Mouse (Mus musculus) ES-E14 (cell line): ENCODE measurements at regions not wholly inside any gene's neighbourhood (a gene's known extent, or its start where the extent isn't known, plus 50 kb on each side); places are given as distances from the start of the nearest gene placed in this dataset.
"Not testable (repeated sequence)": the region's sequence is repeated elsewhere in the genome, so short reads cannot be mapped to it uniquely, and the experiment has no call there.

ENCODE experiments used
- DNase-seq: peaks from one replicate; pipeline ENCODE4 v3.0.0-alpha.2; 2013; ENCODE audit warnings: low read depth, low spot score
- H3K27ac ChIP-seq: 2 replicates; pipeline ENCODE4 v1.5.1; 2012; ENCODE audit warnings: low read depth, mild to moderate bottlenecking, low read length, moderate library complexity, mixed read lengths; ENCODE audit not compliant: poor library complexity, insufficient read depth, severe bottlenecking
- H3K36me3 ChIP-seq: 2 replicates; pipeline ENCODE4 v1.6.1; 2012; ENCODE audit warnings: mild to moderate bottlenecking, low read length, moderate library complexity, mixed read lengths; ENCODE audit not compliant: control insufficient read depth, poor library complexity, insufficient read depth, severe bottlenecking
- H3K4me1 ChIP-seq, 2 experiments: fragments of 150-350 bp in 1 of 2; sonication (generic) in 1 of 2; 2 replicates each; pipeline ENCODE4 v1.6.1; 2012; ENCODE audit warnings: low read length in 2 of 2, mild to moderate bottlenecking in 1 of 2, mixed read lengths in 1 of 2; ENCODE audit not compliant: control insufficient read depth in 2 of 2, insufficient read depth in 2 of 2, poor library complexity in 1 of 2
- H3K4me3 ChIP-seq, 2 experiments: fragments of 150-350 bp in 1 of 2; sonication (generic) in 1 of 2; 2 replicates each; pipeline ENCODE4 v1.5.1; 2012; ENCODE audit warnings: low read length in 2 of 2, low read depth in 1 of 2, mild to moderate bottlenecking in 1 of 2, mixed read lengths in 1 of 2; ENCODE audit not compliant: insufficient read depth in 1 of 2, poor library complexity in 1 of 2, severe bottlenecking in 1 of 2
- H3K9ac ChIP-seq: 2 replicates; pipeline ENCODE4 v1.6.1; 2012; ENCODE audit warnings: low read depth, mild to moderate bottlenecking, low read length, mixed read lengths; ENCODE audit not compliant: poor library complexity, insufficient read depth, severe bottlenecking
- H3K9me3 ChIP-seq: fragments of 150-350 bp; sonication (generic); 2 replicates; pipeline ENCODE4 v1.6.1; 2012; ENCODE audit warnings: low read depth, mild to moderate bottlenecking, low read length; ENCODE audit not compliant: control insufficient read depth, insufficient read depth
- CHD2 ChIP-seq: IDR thresholded peaks from 2 replicates; pipeline ENCODE4 v1.6.1; 2014; ENCODE audit warnings: mild to moderate bottlenecking, low read depth, low read length, inconsistent platforms
- HCFC1 ChIP-seq: IDR thresholded peaks from 2 replicates; pipeline ENCODE4 v1.6.1; 2012; ENCODE audit warnings: low read length, inconsistent platforms, borderline replicate concordance; ENCODE audit not compliant: insufficient read depth
- MAFK ChIP-seq: IDR thresholded peaks from 2 replicates; pipeline ENCODE4 v1.6.1; 2014; ENCODE audit warnings: mild to moderate bottlenecking, low read depth, low read length, inconsistent platforms; ENCODE audit not compliant: insufficient read depth
- ZC3H11A ChIP-seq: IDR thresholded peaks from 2 replicates; pipeline ENCODE4 v1.6.1; 2012; ENCODE audit warnings: low read depth, mild to moderate bottlenecking, inconsistent platforms, low read length, borderline replicate concordance
- ZNF384 ChIP-seq: IDR thresholded peaks from 2 replicates; pipeline ENCODE4 v1.6.1; 2012; ENCODE audit warnings: low read depth, low read length, inconsistent platforms
- in situ Hi-C, 2 experiments: fragments of 600-800 bp; cut with MboI; formaldehyde crosslinking; loops; one replicate each; pipeline ENCODE4 v1.15.1; 2025; ENCODE audit warnings: low sequenced_read_pairs in 2 of 2, inconsistent platforms in 1 of 2; ENCODE audit not compliant: unreplicated experiment in 2 of 2

- no peaks in the 10 kb centered on the region for H3K4me1 ChIP-seq
- in situ Hi-C loops: no loop called here
- no peaks in the 10 kb centered on the region for H3K9me3 ChIP-seq
- TF ChIP-seq MAFK: no peak
- no peak for TF ChIP-seq ZC3H11A
- no peak for TF ChIP-seq CHD2
- TF ChIP-seq ZNF384: no peak
- no peak for TF ChIP-seq HCFC1
- no peaks in the 10 kb centered on the region for H3K36me3 ChIP-seq
- H3K27ac ChIP-seq: no peak overlapping the region
- no peak overlapping the region for H3K4me3 ChIP-seq
- DNase-seq: no peak
- H3K9ac ChIP-seq: no peak overlapping the region
Measured at GRCm38 (mm10) chr14:113838237-113838636, 523.8 kb downstream of the Tpm3-rs7 start.

DNA sequence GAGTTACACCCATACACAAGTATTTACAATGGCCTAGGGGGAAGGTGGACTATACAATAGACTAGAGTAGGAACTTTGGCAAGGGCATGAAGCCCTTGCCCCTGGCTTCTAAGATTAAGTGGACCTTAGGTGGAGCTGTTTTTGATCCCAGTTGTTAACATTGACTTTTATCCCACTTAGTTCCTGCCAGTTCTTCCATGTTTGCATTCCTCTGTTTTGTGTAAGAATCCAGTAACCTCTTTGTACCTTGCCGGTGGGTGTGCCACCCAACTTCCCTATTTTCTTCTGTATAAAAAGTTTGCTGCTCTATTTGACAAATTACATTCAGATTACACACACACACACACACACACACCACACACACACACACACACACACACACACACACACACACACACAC is 533.4 kb downstream of the Tpm3-rs7 start:
- H3K4me3 ChIP-seq, H3K27ac ChIP-seq, H3K4me1 ChIP-seq, H3K9me3 ChIP-seq, H3K9ac ChIP-seq, in situ Hi-C loops, H3K36me3 ChIP-seq: not testable (repeated sequence)
- DNase-seq: peak; percentile 4

DNA sequence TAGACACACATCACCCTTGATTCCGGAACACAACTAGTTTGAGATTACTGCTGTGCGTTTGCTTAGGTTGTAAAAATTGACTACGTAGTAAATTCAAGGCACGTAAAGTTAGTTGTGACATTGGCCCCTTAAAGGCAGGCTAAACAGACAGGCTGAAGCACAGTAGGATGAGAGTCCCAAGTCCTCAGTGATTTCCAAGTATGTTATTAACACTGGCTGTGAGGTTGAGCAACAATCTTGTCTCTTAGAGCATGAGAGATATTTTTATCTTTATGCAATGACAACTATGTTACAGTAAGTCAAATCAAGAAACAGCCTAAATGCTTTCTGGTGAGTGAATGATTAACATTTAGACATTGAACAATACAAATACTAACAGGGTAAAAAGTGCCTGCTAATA is 538.6 kb downstream of the Tpm3-rs7 start:
- DNase-seq: no peak
- no peak for TF ChIP-seq CHD2
- no peak for TF ChIP-seq MAFK
- TF ChIP-seq ZNF384: no peak
- TF ChIP-seq HCFC1: no peak
- no peak for TF ChIP-seq ZC3H11A
- no peak overlapping the region for H3K27ac ChIP-seq
- in situ Hi-C loops: no loop called here
- no peak overlapping the region for H3K9ac ChIP-seq
- no peak overlapping the region for H3K4me3 ChIP-seq
- H3K9me3 ChIP-seq: no peaks in the 10 kb centered on the region
- no peaks in the 10 kb centered on the region for H3K4me1 ChIP-seq
- no peaks in the 10 kb centered on the region for H3K36me3 ChIP-seq

DNA sequence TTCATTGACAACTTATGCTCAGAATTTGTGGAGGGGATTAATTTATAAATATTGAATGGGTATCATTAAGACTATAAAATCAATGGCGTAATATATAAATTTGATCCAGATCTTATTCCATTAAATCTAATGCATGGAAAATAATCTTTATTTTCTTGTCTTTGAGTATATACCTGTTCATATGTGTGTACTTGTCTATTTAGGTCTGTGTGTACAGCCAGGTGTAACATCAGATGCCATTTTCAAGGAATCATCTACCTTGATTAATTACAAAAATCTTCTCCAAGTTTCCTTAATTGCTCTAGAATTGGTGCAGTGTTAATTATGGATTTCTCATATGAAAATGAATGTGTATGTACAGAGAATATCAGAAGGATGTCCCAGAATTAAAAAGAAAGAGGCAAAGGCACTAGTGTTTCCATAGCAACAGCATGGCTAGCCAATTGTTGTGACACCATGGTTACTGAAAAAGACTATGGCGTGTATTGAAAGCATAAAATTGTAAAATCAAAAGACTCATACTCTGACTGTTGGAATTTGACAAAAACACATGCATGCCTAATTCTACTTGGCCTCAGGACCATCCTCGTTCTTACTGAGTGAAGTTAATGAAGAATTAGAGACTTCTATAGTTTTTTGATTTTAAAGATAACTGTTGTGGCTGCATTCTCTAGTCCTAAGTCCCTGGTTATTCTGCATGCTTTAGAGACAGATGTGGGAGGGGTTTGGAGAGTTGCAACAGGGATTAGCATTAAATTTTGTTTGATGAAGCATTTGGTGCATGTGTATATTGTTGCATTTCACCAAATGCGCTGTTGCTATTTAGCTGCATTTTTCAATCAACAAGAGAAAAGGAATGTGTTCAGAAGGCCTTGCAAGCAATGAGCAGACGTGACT is 553.0 kb downstream of the Tpm3-rs7 start:
- Histone ChIP-seq H3K4me1 (no peaks in the 10 kb centered on the region), H3K9me3 (no peaks in the 10 kb centered on the region; the same call in 1 of the 2 replicates), H3K4me3 (no peak overlapping the region), H3K36me3 (no peaks in the 10 kb centered on the region), H3K27ac (no peak overlapping the region), H3K9ac (no peak overlapping the region)
- in situ Hi-C loops: no loop called here
- TF ChIP-seq CHD2: no peak
- no peak for TF ChIP-seq ZNF384
- no peak for TF ChIP-seq HCFC1
- TF ChIP-seq ZC3H11A: no peak
- TF ChIP-seq MAFK: no peak
- no peak for DNase-seq

- no peak overlapping the region for H3K27ac ChIP-seq
- no peaks in the 10 kb centered on the region for H3K9me3 ChIP-seq
Measured at GRCm38 (mm10) chr14:113883581-113883980, 569.2 kb downstream of the Tpm3-rs7 start.

More at GRCm38 (mm10) chr14:113883581-113883980, 569.2 kb downstream of the Tpm3-rs7 start:
- Histone ChIP-seq H3K9ac (no peak overlapping the region), H3K4me1 (no peaks in the 10 kb centered on the region), H3K4me3 (no peak overlapping the region), H3K36me3 (no peaks in the 10 kb centered on the region)
- in situ Hi-C loops: no loop called here
- no peak for TF ChIP-seq ZC3H11A
- no peak for TF ChIP-seq HCFC1
- no peak for TF ChIP-seq CHD2
- no peak for TF ChIP-seq MAFK
- TF ChIP-seq ZNF384: no peak
- no peak for DNase-seq
